Mouse (Mus musculus) G1E (cell line): ENCODE results near the gene Osmr.

Experiments
- CTCF ChIP-seq: IDR thresholded peaks from 2 replicates; pipeline ENCODE4 v1.5.1; 2012; ENCODE audit warnings: low read depth, low read length, inconsistent platforms, mixed read lengths
- GATA1 ChIP-seq: IDR thresholded peaks from 2 replicates; pipeline ENCODE4 v1.6.1; 2012; ENCODE audit warnings: borderline replicate concordance, low read length, inconsistent platforms, mixed read lengths
- POLR2AphosphoS5 ChIP-seq: IDR thresholded peaks from 2 replicates; pipeline ENCODE4 v1.6.1; 2012; ENCODE audit warnings: low read depth, low read length, inconsistent platforms; ENCODE audit not compliant: insufficient replicate concordance
- TAL1 ChIP-seq: conservative IDR thresholded peaks from 2 replicates; pipeline ENCODE4 v1.6.1; 2012; ENCODE audit warnings: low read depth, low read length, inconsistent platforms, mixed read lengths

DNA sequence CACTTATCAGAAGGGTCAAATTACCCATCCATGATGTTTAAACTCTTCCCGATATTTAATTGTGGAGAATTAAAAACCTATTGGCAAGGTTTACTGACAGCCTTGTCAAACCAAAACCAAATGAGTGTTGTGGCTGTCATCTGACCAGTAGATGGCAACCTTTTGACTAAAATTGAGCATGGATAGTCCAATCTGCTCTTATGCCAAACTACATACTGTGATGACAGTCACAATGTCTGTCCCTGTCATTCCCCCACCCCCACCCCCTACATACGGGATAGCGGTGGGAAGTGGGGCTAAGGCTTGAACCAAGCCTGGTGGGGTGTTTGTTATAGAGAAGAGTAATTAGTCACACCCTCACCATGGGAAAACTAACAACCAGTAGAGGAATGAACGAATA, 34.6 kb downstream of the Osmr start:
- TF ChIP-seq TAL1 (no peak), CTCF (no peak), POLR2AphosphoS5 (no peak), GATA1 (no peak)
